Mouse (Mus musculus) left cerebral cortex, postnatal 25 days (tissue): ENCODE results near the gene Rai14. TPM values are rescaled to one million over a fixed set of nuclear protein-coding genes. Genes with fewer than 3 reads are reported as not detected.

Experiments used
- DNase-seq, 2 experiments: peaks; one replicate each; pipeline ENCODE4 v3.0.0; 2022; ENCODE audit warnings: low spot score in 2 of 2, mixed read lengths in 1 of 2
- intact Hi-C: fragments of 180-260 bp; cut with DNase I; formaldehyde crosslinking; loops from one replicate; pipeline ENCODE4 v1.15.1; 2025
- total RNA-seq, 2 experiments: library from RNA; stranded (reverse); gene quantifications; 2 replicates each; pipeline ENCODE4 v1.2.3; 2021

Rai14 gene
- total RNA-seq, 2 experiments from 2014 or later = 7.5 to 8.9 TPM

GRCm38 (mm10) chr15:10632060-10632459 is 82.4 kb downstream of the Rai14 start:
- DNase-seq = peak in 1 of 2 experiments; percentile 28
- intact Hi-C loops = no loop called here

DNA sequence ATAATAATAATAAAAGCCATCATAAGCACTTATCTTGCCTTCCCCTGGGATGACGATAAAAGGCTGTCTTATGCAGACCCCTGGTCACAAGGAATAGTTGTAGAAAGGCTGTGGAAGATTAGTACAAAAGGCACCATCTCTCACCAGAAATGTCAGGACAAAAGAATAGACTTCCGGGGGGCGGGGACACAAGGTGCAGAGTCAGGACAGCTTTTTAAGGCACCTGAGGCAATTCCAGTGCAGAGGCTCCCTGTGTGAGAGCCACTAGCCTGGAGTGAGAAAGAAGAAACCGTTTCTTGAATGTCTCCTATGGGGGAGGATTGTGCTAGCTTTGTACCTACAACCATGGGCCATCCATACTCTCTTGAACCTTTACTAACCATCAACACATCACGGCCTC is 82.9 kb downstream of the Rai14 start:
- intact Hi-C loops = no loop called here
- no peak for DNase-seq

- DNase-seq = no peak
- intact Hi-C loops = no loop called here
These were observed 85.5 kb downstream of the Rai14 start for GRCm38 (mm10) chr15:10628980-10629346.

GRCm38 (mm10) chr15:10628131-10628979 is 86.1 kb downstream of the Rai14 start:
- intact Hi-C loops = no loop called here
- no peak for DNase-seq

DNA sequence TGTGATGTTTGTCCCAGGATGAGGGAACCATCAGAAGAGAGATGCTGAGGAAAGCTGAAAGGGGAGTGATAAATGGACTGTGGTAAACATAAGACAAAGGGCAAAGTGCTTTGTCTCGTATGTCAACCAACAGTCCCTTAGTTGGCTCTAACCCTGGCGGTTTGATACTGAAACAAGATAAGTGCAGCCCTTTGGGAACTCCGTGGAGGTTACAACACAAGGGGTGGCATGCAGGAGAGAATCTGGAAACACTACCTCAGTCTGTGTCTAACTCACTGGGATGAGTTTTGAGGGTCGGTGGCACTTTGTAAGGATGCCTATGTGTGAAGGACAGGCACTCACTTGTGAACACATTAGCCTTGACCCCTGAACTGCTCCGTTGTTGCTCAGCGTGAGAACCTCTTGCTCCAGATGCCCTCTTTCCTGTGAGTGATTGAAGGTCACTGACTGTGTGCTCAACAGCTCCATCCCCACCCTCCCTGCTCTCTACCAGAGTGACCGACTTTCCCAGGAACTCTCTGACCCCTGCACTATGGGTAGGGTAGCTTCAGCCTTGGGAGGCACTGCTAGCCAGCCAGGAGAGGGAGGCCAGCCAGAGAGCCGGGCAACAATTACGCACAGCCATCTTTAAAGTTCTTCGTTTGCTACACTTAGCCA is 90.7 kb downstream of the Rai14 start:
- no peak for DNase-seq
- intact Hi-C loops = loop anchor here (5.0 kb wide), 1 partner anchor 129 kb away; no protein-coding TSS in a partner anchor

DNA sequence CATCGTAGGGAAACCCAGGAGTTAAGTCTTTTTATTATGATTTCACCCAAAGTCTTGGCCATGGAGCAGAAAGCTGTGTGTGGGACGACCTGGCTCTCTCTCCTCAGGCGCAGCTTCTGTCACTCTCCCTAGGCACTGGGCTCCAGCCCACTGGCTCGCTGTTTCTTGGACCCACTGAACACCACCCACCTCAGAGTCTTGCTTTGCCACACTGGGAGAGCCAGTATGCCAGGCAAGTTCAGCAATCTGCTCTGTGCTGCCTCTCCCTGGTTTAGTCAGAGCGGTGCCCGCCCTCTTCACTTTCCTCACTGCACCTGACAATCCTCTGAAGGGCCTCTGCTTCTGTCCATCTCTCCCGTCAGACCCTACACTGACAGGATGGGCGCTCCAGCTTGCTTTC is 93.2 kb downstream of the Rai14 start:
- peak; percentile 7 to 86 for DNase-seq
- intact Hi-C loops = loop anchor here (5.0 kb wide), 1 partner anchor 131 kb away; no protein-coding TSS in a partner anchor

GRCm38 (mm10) chr15:10619678-10620077 is 94.7 kb downstream of the Rai14 start:
- intact Hi-C loops = loop anchor here (5.0 kb wide), 1 partner anchor 133 kb away; no protein-coding TSS in a partner anchor
- no peak for DNase-seq

DNA sequence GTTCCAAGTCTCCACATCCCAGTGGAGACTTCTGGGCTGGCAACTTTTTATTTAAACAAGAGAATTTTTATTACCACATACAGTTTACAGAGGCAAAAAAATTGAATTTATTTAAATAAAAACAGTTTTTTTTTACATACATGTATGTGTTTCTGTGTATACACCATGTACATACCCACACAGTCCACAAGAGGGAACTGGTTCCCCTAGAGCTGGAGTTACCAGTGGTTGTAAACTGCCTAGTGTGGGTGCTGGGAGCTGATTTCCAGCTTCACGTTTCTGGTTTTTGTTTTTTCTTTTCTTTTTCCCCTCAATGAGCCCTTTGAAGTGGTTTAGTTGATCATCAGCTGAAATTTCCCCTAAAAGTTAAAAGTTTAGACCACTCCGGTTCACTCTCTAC is 96.1 kb downstream of the Rai14 start:
- no peak for DNase-seq
- intact Hi-C loops = no loop called here

DNA sequence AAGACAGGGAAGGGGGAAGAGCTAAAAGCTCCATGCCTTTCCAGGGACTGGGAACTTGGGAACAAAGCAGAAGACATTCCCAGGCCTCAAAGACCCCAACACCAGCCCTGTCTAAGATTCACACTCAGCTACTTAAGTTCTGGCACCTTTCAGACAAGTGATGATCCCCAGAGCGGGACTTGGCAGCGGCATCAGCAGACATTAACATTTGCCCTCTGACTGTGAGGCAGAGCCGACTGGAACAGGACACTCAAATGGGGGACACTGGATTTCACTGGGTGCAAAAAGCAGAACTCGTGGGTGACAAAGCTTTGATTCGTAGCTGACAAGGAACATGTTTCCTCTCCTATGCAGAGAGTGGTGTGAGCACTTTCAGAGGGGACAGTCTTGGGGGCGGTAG is 98.4 kb downstream of the Rai14 start:
- intact Hi-C loops = no loop called here
- no peak for DNase-seq

DNA sequence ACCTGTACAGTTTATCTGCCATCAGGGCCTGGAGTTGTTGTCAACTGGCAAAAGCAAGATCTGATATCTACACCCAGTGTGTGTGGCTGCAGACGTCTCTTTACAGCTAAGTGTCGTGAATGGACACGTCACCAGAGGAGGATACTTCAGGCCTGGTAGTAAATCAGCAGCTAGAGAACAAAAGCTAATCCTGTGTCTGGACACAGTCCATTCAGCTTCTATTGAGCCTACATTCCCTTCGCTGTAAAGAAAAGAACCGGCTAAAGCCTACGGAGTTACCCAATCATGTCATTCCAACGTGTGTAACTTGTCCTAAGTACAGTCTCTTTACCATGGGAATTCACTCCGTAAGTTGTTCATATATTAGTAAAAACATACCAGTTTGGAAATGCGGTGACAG is 103.4 kb downstream of the Rai14 start:
- intact Hi-C loops = no loop called here
- no peak for DNase-seq

GRCm38 (mm10) chr15:10609107-10609506 is 105.3 kb downstream of the Rai14 start:
- intact Hi-C loops = no loop called here
- no peak for DNase-seq

DNA sequence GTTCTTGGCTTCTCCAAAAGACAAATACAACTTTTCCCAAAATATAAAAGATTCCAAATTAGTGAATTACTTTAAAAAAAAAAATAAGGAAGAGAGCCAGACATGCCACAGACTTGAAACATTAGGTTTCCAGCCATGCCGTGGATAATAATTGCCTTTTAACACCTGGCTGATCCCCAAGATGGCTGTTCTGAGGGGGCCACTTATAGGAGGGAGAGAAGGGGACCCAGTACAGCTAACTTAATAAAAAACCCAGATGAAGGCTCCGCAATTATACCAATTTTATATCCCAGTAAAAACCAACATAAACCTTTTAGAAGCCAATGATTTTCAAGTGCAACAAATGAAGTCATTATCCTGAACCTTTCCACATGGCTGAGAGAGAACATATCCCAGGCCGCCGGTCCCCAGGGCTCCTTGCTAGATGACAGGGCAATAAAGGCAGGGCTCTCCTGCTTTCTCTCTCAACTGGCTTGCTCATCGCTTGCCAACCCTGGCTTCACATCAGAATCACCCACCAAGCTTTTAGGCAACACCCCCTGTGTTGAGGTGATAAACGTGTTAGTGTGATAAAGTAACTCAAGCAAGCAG is 105.8 kb downstream of the Rai14 start:
- intact Hi-C loops = no loop called here

DNA sequence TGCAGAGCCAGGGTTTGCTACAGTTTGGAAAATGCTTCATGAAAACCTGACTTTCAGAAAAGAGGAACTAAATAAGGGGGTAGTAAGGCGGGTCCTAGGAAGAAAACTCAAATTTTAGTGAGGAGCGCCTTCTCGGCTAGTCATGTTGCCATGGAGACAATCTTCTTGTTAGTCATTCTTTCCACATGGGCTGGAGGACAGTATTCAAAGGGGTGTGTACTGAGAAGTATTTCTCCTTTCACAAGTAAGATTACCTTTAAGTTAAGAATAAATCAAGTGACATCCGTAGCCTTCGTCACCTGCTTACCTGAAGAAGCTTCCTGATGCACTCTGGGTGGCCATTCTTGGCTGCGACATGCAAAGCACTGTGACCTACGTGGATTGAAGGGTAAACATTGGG is 115.0 kb downstream of the Rai14 start:
- intact Hi-C loops = no loop called here
- DNase-seq = peak in 1 of 2 experiments; percentile 41

More for the DNA sequence above, 105.8 kb downstream of the Rai14 start:
- DNase-seq = no peak

DNA sequence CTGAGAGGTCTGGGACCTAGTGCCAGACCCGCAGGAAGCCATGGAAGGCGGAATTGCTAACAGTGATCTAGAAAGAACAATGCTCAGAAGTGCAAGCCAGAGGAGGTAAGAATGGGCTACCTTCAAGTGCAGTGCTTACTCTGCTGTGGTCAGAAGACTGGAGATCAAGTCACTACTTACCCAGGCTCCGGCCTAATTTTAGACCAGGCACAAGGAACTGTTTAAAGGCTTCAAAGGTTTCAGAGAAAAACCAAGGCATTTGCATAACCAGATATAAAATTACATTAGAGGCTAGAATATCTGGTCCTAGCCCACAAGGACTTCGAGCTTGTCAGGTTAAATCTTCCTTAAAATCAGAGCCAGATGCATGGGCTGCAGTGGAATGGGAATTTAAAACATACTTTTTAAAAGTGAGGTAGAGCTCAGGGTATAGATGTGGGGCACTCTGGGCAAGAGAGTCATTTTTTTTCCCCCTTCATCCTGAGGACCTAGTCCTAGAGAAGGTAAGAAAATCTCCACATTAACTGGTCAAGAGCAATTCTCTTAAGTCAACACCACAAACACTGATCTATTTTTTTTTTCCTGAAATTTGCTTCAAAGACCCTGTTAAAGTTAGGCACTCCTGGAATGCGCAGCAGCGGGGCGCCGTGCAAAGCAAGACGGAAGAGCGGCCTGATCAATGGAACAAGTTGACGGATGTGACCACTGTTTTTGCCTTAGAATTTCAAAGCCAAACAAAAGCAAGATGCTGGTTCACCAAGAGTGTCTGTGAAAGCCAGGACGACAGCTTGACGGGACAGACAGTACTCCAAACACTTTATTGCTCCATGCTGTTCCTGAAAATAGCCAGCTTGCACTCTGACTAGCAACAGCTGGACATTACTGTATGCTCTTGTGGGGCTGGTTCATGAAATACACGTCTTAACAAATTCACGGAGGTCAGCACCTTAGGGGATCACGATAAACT is 115.9 kb downstream of the Rai14 start:
- no peak for DNase-seq
- intact Hi-C loops = no loop called here

GRCm38 (mm10) chr15:10596871-10597270 is 117.6 kb downstream of the Rai14 start:
- no peak for DNase-seq
- intact Hi-C loops = no loop called here

- intact Hi-C loops = no loop called here
- no peak for DNase-seq
These were observed 119.0 kb downstream of the Rai14 start for GRCm38 (mm10) chr15:10595408-10595807.

GRCm38 (mm10) chr15:10594910-10595309 is 119.5 kb downstream of the Rai14 start:
- intact Hi-C loops = no loop called here
- no peak for DNase-seq

GRCm38 (mm10) chr15:10593094-10593493 is 121.3 kb downstream of the Rai14 start:
- DNase-seq = no peak
- intact Hi-C loops = no loop called here

GRCm38 (mm10) chr15:10586565-10586964 is 127.9 kb downstream of the Rai14 start:
- intact Hi-C loops = no loop called here

More at GRCm38 (mm10) chr15:10586565-10586964, 127.9 kb downstream of the Rai14 start:
- no peak for DNase-seq
